Mouse (Mus musculus) heart, adult 2 months (tissue): ENCODE data around the gene Sod1. TPM values are rescaled to one million over a fixed set of nuclear protein-coding genes. Genes with fewer than 3 reads are reported as not detected.

Source experiments
- DNase-seq, 2 experiments: peaks; one replicate each; pipeline ENCODE4 v3.0.0; 2021
- H3K27ac ChIP-seq: fragments of 200-600 bp; 2 replicates; pipeline ENCODE4 v1.8.1; 2022
- H3K27me3 ChIP-seq: fragments of 200-500 bp; 2 replicates; pipeline ENCODE4 v1.6.1; 2012; ENCODE audit warnings: mild to moderate bottlenecking, low read length, inconsistent platforms, mixed read lengths; ENCODE audit not compliant: control insufficient read depth, insufficient read depth
- H3K36me3 ChIP-seq: fragments of 200-500 bp; 2 replicates; pipeline ENCODE4 v1.6.1; 2012; ENCODE audit warnings: low read length, inconsistent platforms; ENCODE audit not compliant: control insufficient read depth, insufficient read depth
- H3K4me1 ChIP-seq: fragments of 200-500 bp; 2 replicates; pipeline ENCODE4 v1.6.1; 2011; ENCODE audit warnings: low read length; ENCODE audit not compliant: control insufficient read depth, insufficient read depth
- H3K4me3 ChIP-seq: fragments of 200-600 bp; 2 replicates; pipeline ENCODE4 v1.8.1; 2022
- H3K79me2 ChIP-seq: fragments of 200-500 bp; replicated peaks from 2 replicates; pipeline ENCODE4 v1.6.1; 2012; ENCODE audit warnings: mild to moderate bottlenecking, inconsistent platforms, low read length, moderate library complexity, mixed read lengths; ENCODE audit not compliant: control insufficient read depth, insufficient read depth
- H3K9ac ChIP-seq: fragments of 200-500 bp; 2 replicates; pipeline ENCODE4 v1.6.1; 2012; ENCODE audit warnings: low read depth, mild to moderate bottlenecking, control low read depth, inconsistent platforms, low read length, mixed read lengths
- CTCF ChIP-seq: fragments of 200-600 bp; IDR thresholded peaks from 2 replicates; pipeline ENCODE4 v1.8.1; 2022; ENCODE audit warnings: antibody characterized with exemption, mild to moderate bottlenecking, moderate library complexity
- EP300 ChIP-seq: fragments of 200-500 bp; IDR thresholded peaks from 2 replicates; pipeline ENCODE4 v1.6.1; 2011; ENCODE audit warnings: low read depth, low read length, control low read depth; ENCODE audit not compliant: insufficient read depth
- POLR2A ChIP-seq: fragments of 200-500 bp; IDR thresholded peaks from 2 replicates; pipeline ENCODE4 v1.6.1; 2011; ENCODE audit warnings: mild to moderate bottlenecking, low read depth, low read length, control low read depth; ENCODE audit not compliant: insufficient read depth
- WGBS: fragments of 180-500 bp; shearing (Covaris S2); methylation state at CpG from one replicate; pipeline ENCODE4 v1.1.7; 2018; 5-methylcytosine and 5-hydroxymethylcytosine counted together
- intact Hi-C: fragments of 180-260 bp; cut with DNase I; formaldehyde crosslinking; loops from one replicate; pipeline ENCODE4 v1.15.1; 2025
- polyA plus RNA-seq: library from polyadenylated mRNA; depleted of rRNA; stranded (reverse); fragments of >200 nt; gene quantifications from 2 replicates; pipeline ENCODE4 v1.2.3, GENCODE M21; 2012; rRNA removed
- total RNA-seq, 2 experiments: library from RNA; stranded (reverse); gene quantifications; 2 replicates each; pipeline ENCODE4 v1.2.3; 2021

The Sod1 gene
- total and polyA plus RNA-seq, 3 experiments: 422 to 572 (median 499) TPM

- no peaks in the 10 kb centered on the region for H3K27me3 ChIP-seq
- no peak overlapping the region for H3K4me3 ChIP-seq
- H3K79me2 ChIP-seq: peaks cover 11% of the 10 kb centered on the region
- peaks cover 2% of the 10 kb centered on the region for H3K36me3 ChIP-seq
- no peak overlapping the region for H3K27ac ChIP-seq
- 60% methylated on average over 1 of the region's 1 CpGs for WGBS
- H3K4me1 ChIP-seq: peaks cover 16% of the 10 kb centered on the region
- DNase-seq: no peak
- H3K9ac ChIP-seq: no peak overlapping the region
- intact Hi-C loops: no loop called here
- TF ChIP-seq POLR2A (no peak), EP300 (no peak), CTCF (no peak)
These were observed 44.6 kb downstream of the Sod1 start for GRCm38 (mm10) chr16:90265106-90265505.

GRCm38 (mm10) chr16:90266581-90266980 lies 46.0 kb downstream of the Sod1 start:
- 3% methylated on average over 1 of the region's 1 CpGs for WGBS
- intact Hi-C loops: no loop called here
- no peak for DNase-seq

GRCm38 (mm10) chr16:90275521-90275920 lies 55.0 kb downstream of the Sod1 start:
- Histone ChIP-seq H3K4me3 (no peak overlapping the region), H3K4me1 (peaks cover 16% of the 10 kb centered on the region), H3K9ac (no peak overlapping the region), H3K36me3 (peaks cover 14% of the 10 kb centered on the region), H3K79me2 (peaks cover 10% of the 10 kb centered on the region), H3K27me3 (no peaks in the 10 kb centered on the region), H3K27ac (no peak overlapping the region)
- TF ChIP-seq CTCF: no peak
- no peak for TF ChIP-seq EP300
- no peak for TF ChIP-seq POLR2A
- 54% methylated on average over 6 of the region's 6 CpGs for WGBS
- intact Hi-C loops: no loop called here
- no peak for DNase-seq

More at GRCm38 (mm10) chr16:90266581-90266980, 46.0 kb downstream of the Sod1 start:
- H3K79me2 ChIP-seq: peaks cover 14% of the 10 kb centered on the region
- no peak for TF ChIP-seq CTCF
- TF ChIP-seq EP300: no peak
- TF ChIP-seq POLR2A: no peak
- no peak overlapping the region for H3K9ac ChIP-seq
- no peaks in the 10 kb centered on the region for H3K27me3 ChIP-seq
- peaks cover 2% of the 10 kb centered on the region for H3K36me3 ChIP-seq
- no peak overlapping the region for H3K4me3 ChIP-seq
- peaks cover 16% of the 10 kb centered on the region for H3K4me1 ChIP-seq
- no peak overlapping the region for H3K27ac ChIP-seq

Other genes with a start within 250 kb of the Sod1 start
- gene Tiam1, start 77.0 kb upstream of the Sod1 start, total RNA-seq: 1 to 10 TPM; 4.4 to 7.9 TPM
- gene Tiam1, start 77.0 kb upstream of the Sod1 start, polyA plus RNA-seq: 2.3 and 2.5 TPM in 2 replicates
- gene Scaf4, start 63.7 kb downstream of the Sod1 start, total RNA-seq: 10 to 100 TPM; 17.8 to 18.8 TPM
- gene Scaf4, start 63.7 kb downstream of the Sod1 start, polyA plus RNA-seq: 19.9 and 20.1 TPM in 2 replicates
- gene Hunk, start 165.3 kb downstream of the Sod1 start, total RNA-seq: under 1 TPM; 0.44 to 0.59 TPM
- 0.53 and 0.59 TPM in 2 replicates for gene Hunk, start 165.3 kb downstream of the Sod1 start, polyA plus RNA-seq